Mouse (Mus musculus): ENCODE results near the gene H3f3a. TPM values are rescaled to one million over a fixed set of nuclear protein-coding genes. Genes with fewer than 3 reads are reported as not detected.

Gene H3f3a
- total and polyA plus RNA-seq, 3 experiments, result 258 to 430 (median 405) TPM

DNA sequence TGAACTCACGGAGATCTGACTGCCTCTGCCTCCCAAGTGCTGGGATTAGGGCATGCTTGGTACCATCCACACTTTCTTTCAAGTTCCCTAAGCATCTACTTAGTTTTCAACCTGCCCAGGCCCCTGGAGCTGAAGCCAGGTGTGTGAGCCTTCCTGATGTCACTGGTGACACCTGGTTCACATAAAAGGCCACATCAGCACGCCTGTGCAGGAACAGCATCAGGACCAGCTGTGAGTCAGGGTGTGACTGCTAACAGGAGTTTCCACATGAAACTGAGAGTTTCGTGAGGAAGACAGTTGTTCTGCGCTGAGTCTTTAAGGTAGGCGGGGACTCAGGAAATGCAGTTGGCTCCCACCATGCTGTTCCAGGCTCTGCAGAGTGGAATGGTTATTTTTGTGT lies 48.4 kb downstream of the H3f3a start:
- Histone ChIP-seq H3K27me3 (ENCODE audit: control insufficient read depth, insufficient read depth, low read length) (no peaks in the 10 kb centered on the region), H3K4me1 (ENCODE audit: control insufficient read depth, insufficient read depth, low read length) (no peaks in the 10 kb centered on the region; the same call in 1 of the 2 replicates), H3K9ac (ENCODE audit: low read depth, low read length) (no peak overlapping the region), H3K79me2 (replicated peaks; ENCODE audit: control insufficient read depth, insufficient read depth, low read length) (no peaks in the 10 kb centered on the region), H3K27ac (no peak overlapping the region), H3K36me3 (ENCODE audit: control insufficient read depth, insufficient read depth, low read length) (no peaks in the 10 kb centered on the region), H3K4me3 (no peak overlapping the region)
- WGBS, result 73% methylated on average over 5 of the region's 5 CpGs
- no peak for TF ChIP-seq EP300 (IDR thresholded peaks at IDR 0.05; ENCODE audit: insufficient read depth, low read depth, low read length)
- no peak for TF ChIP-seq CTCF (IDR thresholded peaks at IDR 0.05)
- no peak for DNase-seq
- intact Hi-C loops (cut with DNase I), result loop anchor here (2.0 kb wide), 1 partner anchor 331 kb away; no protein-coding TSS in a partner anchor

- Histone ChIP-seq H3K4me1 (ENCODE audit: control insufficient read depth, insufficient read depth, low read length) (no peaks in the 10 kb centered on the region; the same call in 1 of the 2 replicates), H3K9ac (ENCODE audit: low read depth, low read length) (peak overlapping the region; percentile 22; the same call in 1 of the 2 replicates), H3K79me2 (replicated peaks; ENCODE audit: control insufficient read depth, insufficient read depth, low read length) (no peaks in the 10 kb centered on the region), H3K36me3 (ENCODE audit: control insufficient read depth, insufficient read depth, low read length) (no peaks in the 10 kb centered on the region), H3K27ac (no peak overlapping the region), H3K4me3 (peak overlapping the region; percentile 32), H3K27me3 (ENCODE audit: control insufficient read depth, insufficient read depth, low read length) (no peaks in the 10 kb centered on the region)
- peak; percentile 82 to 85 for DNase-seq
- TF ChIP-seq CTCF (IDR thresholded peaks at IDR 0.05), result peak; percentile 89
- no peak for TF ChIP-seq POLR2A (IDR thresholded peaks at IDR 0.05; ENCODE audit: insufficient read depth, low read depth, low read length)
- peak; percentile 88; the same call in 1 of the 2 replicates for TF ChIP-seq EP300 (IDR thresholded peaks at IDR 0.05; ENCODE audit: insufficient read depth, low read depth, low read length)
- intact Hi-C loops (cut with DNase I), result loop anchor here (1.0 to 2.0 kb wide), 2 partner anchors 44 to 329 kb away; no protein-coding TSS in a partner anchor
- WGBS, result 2% methylated on average over 11 of the region's 11 CpGs
Observed at GRCm38 (mm10) chr1:180763828-180764227, 49.9 kb downstream of the H3f3a start.

DNA sequence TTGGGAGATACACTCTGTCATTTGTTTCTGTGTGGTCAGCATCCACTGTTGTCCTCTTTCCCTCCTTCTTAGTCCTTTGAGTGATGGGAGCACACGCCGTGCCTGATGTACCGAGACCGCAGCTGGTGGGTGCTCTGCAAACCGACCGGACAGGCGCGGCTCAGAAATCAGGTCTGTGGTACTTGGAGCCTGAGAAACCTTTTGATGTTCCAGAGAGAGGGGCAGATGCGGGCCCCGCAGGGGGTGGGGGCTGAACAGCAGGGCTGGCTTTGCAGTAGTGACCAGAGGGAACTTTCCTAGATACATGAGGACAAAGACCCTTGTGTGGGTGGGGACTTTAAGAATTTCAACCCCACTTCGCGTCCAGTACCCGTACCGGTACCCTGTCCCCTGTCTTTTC lies 50.4 kb downstream of the H3f3a start:
- WGBS, result 10% methylated on average over 14 of the region's 14 CpGs
- Histone ChIP-seq H3K36me3 (ENCODE audit: control insufficient read depth, insufficient read depth, low read length) (no peaks in the 10 kb centered on the region), H3K9ac (ENCODE audit: low read depth, low read length) (no peak overlapping the region), H3K4me1 (ENCODE audit: control insufficient read depth, insufficient read depth, low read length) (no peaks in the 10 kb centered on the region; the same call in 1 of the 2 replicates), H3K27ac (no peak overlapping the region), H3K79me2 (replicated peaks; ENCODE audit: control insufficient read depth, insufficient read depth, low read length) (no peaks in the 10 kb centered on the region), H3K4me3 (peak overlapping the region; percentile 32), H3K27me3 (ENCODE audit: control insufficient read depth, insufficient read depth, low read length) (no peaks in the 10 kb centered on the region)
- no peak for DNase-seq
- intact Hi-C loops (cut with DNase I), result no loop called here
- no peak for TF ChIP-seq POLR2A (IDR thresholded peaks at IDR 0.05; ENCODE audit: insufficient read depth, low read depth, low read length)
- no peak for TF ChIP-seq EP300 (IDR thresholded peaks at IDR 0.05; ENCODE audit: insufficient read depth, low read depth, low read length)
- TF ChIP-seq CTCF (IDR thresholded peaks at IDR 0.05), result no peak

- Histone ChIP-seq H3K9ac (ENCODE audit: low read depth, low read length) (no peak overlapping the region), H3K27ac (no peak overlapping the region), H3K27me3 (ENCODE audit: control insufficient read depth, insufficient read depth, low read length) (no peaks in the 10 kb centered on the region), H3K4me1 (ENCODE audit: control insufficient read depth, insufficient read depth, low read length) (no peaks in the 10 kb centered on the region; the same call in 1 of the 2 replicates), H3K79me2 (replicated peaks; ENCODE audit: control insufficient read depth, insufficient read depth, low read length) (no peaks in the 10 kb centered on the region), H3K4me3 (no peak overlapping the region), H3K36me3 (ENCODE audit: control insufficient read depth, insufficient read depth, low read length) (no peaks in the 10 kb centered on the region)
- no peak for DNase-seq
- intact Hi-C loops (cut with DNase I), result no loop called here
- 78% methylated on average over 8 of the region's 8 CpGs for WGBS
- TF ChIP-seq EP300 (IDR thresholded peaks at IDR 0.05; ENCODE audit: insufficient read depth, low read depth, low read length), result no peak
- no peak for TF ChIP-seq POLR2A (IDR thresholded peaks at IDR 0.05; ENCODE audit: insufficient read depth, low read depth, low read length)
- TF ChIP-seq CTCF (IDR thresholded peaks at IDR 0.05), result no peak
Observed at GRCm38 (mm10) chr1:180762679-180763078, 51.1 kb downstream of the H3f3a start.

DNA sequence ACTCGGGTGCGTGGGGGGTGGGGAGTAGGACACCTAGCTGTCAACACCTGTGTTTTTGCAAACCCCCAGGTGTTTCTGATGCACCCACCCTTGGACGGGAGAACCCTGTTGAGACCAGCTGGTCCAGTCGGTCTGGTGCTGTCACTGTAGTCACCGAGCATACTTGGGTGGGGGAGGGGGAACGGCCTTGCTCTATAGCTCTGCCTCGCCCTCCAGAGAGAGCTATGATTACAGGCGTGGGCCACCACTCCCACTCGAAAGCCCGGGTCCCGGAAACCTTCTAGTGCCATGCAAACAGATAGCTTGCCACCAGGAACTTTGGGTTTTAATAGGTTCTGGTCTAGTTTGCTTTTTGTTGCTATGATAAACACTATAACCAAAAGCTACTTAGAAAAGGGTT lies 51.6 kb downstream of the H3f3a start:
- Histone ChIP-seq H3K4me1 (ENCODE audit: control insufficient read depth, insufficient read depth, low read length) (no peaks in the 10 kb centered on the region; the same call in 1 of the 2 replicates), H3K27me3 (ENCODE audit: control insufficient read depth, insufficient read depth, low read length) (no peaks in the 10 kb centered on the region), H3K9ac (ENCODE audit: low read depth, low read length) (no peak overlapping the region), H3K36me3 (ENCODE audit: control insufficient read depth, insufficient read depth, low read length) (no peaks in the 10 kb centered on the region), H3K4me3 (no peak overlapping the region), H3K79me2 (replicated peaks; ENCODE audit: control insufficient read depth, insufficient read depth, low read length) (no peaks in the 10 kb centered on the region), H3K27ac (no peak overlapping the region)
- intact Hi-C loops (cut with DNase I), result no loop called here
- TF ChIP-seq POLR2A (IDR thresholded peaks at IDR 0.05; ENCODE audit: insufficient read depth, low read depth, low read length) (no peak), EP300 (IDR thresholded peaks at IDR 0.05; ENCODE audit: insufficient read depth, low read depth, low read length) (no peak), CTCF (IDR thresholded peaks at IDR 0.05) (no peak)
- DNase-seq, result no peak
- 73% methylated on average over 11 of the region's 11 CpGs for WGBS

- H3K4me1 ChIP-seq (ENCODE audit: control insufficient read depth, insufficient read depth, low read length), result no peaks in the 10 kb centered on the region
- H3K4me3 ChIP-seq, result no peak overlapping the region
- H3K36me3 ChIP-seq (ENCODE audit: control insufficient read depth, insufficient read depth, low read length), result no peaks in the 10 kb centered on the region
- TF ChIP-seq CTCF (IDR thresholded peaks at IDR 0.05), result no peak
- TF ChIP-seq EP300 (IDR thresholded peaks at IDR 0.05; ENCODE audit: insufficient read depth, low read depth, low read length), result no peak
- intact Hi-C loops (cut with DNase I), result no loop called here
- H3K79me2 ChIP-seq (replicated peaks; ENCODE audit: control insufficient read depth, insufficient read depth, low read length), result no peaks in the 10 kb centered on the region
- no peak overlapping the region for H3K9ac ChIP-seq (ENCODE audit: low read depth, low read length)
- H3K27me3 ChIP-seq (ENCODE audit: control insufficient read depth, insufficient read depth, low read length), result no peaks in the 10 kb centered on the region
- 87% methylated on average over 7 of the region's 7 CpGs for WGBS
- DNase-seq, result no peak
- no peak overlapping the region for H3K27ac ChIP-seq
Observed at GRCm38 (mm10) chr1:180757956-180758520, 55.7 kb downstream of the H3f3a start.
